Mouse (Mus musculus) thymus, adult 2 months (tissue): ENCODE results near the gene Jund.

Experiments
- CTCF ChIP-seq: fragments of 200-500 bp; IDR thresholded peaks from 2 replicates; pipeline ENCODE4 v1.5.1; 2012; ENCODE audit warnings: mild to moderate bottlenecking, control low read depth, low read length, moderate library complexity, borderline replicate concordance; ENCODE audit not compliant: control insufficient read depth, poor library complexity, insufficient read depth; ENCODE audit errors: extremely low read depth
- POLR2A ChIP-seq: fragments of 200-500 bp; IDR thresholded peaks from 2 replicates; pipeline ENCODE4 v1.6.1; 2012; ENCODE audit warnings: mild to moderate bottlenecking, low read length, control low read depth, moderate library complexity; ENCODE audit not compliant: control insufficient read depth, poor library complexity, insufficient read depth; ENCODE audit errors: extremely low read depth

DNA sequence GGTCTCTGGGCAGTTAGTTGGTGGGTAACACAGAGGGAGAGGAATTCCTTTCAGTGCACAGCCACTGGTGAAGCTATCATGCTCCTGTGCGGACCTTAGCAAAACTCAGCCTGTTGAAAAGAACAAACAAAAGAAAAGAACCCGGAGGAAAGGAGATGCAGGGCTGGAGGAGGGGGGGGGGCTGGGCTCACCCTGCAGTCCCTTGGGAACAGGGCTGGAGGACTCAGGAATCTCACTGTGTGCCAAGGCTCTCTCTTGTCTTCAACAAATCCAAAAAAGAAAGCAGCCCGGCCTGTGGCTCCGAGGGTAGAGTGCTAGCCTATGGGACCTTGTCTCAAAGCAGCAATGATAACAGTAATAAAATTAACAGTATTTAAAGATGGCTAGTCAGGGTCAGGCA is 35.1 kb upstream of the Jund start:
- TF ChIP-seq CTCF (no peak), POLR2A (no peak)
